Mouse (Mus musculus) olfactory bulb, adult 2 months (tissue): ENCODE data around the gene Ndufb10.

Experiments used
- CTCF ChIP-seq: fragments of 200-500 bp; IDR thresholded peaks from 2 replicates; pipeline ENCODE4 v1.5.1; 2012; ENCODE audit warnings: low read depth, mild to moderate bottlenecking, low read length, moderate library complexity; ENCODE audit not compliant: insufficient read depth
- POLR2A ChIP-seq: fragments of 200-500 bp; IDR thresholded peaks from 2 replicates; pipeline ENCODE4 v1.6.1; 2012; ENCODE audit warnings: mild to moderate bottlenecking, low read depth, low read length, moderate library complexity; ENCODE audit not compliant: insufficient read depth

DNA sequence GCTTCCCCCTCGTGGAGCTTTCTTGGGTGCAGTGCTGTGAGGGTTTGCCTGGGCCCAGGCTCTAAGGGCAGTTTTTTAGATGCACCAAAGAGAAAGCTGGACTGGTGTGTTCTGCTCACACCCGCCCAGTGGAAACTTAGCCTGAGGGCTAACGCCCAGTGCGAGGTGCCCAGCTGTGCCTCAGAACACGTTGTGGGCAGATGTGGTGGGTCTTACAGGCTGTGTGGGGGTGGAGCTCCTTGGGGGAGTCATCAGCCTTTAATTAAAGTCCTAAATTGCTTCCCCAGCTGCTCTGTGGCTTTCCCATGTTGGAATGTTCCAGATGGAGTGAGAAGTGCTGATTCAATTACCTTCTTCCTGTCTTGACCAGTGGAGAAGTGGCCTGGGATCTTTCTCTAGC lies 36.8 kb upstream of the Ndufb10 start:
- TF ChIP-seq CTCF = no peak
- no peak for TF ChIP-seq POLR2A
